Mouse (Mus musculus): Measurements from ENCODE around the gene Fam53b.

Gene Fam53b

DNA sequence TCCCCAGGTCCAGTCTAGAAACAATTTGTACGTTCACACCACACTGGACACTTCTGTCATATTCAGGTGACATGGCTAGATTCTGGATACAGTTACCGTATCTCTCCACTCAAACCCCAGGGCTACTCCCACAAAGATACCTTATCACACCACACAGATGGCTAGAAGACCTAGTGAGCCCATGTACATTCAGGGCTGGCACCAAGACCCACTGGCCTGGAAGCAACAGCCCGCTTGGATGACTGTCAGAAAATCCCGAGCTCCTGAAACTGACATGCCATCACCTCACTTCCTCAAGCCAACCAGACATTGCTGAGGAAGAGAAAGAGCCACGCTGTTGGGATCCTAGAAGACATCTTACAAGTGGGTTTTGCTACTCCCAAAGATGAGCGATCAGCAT, 74.8 kb downstream of the Fam53b start:
- DNase-seq (ENCODE audit: low read depth, low spot score): no peak

DNA sequence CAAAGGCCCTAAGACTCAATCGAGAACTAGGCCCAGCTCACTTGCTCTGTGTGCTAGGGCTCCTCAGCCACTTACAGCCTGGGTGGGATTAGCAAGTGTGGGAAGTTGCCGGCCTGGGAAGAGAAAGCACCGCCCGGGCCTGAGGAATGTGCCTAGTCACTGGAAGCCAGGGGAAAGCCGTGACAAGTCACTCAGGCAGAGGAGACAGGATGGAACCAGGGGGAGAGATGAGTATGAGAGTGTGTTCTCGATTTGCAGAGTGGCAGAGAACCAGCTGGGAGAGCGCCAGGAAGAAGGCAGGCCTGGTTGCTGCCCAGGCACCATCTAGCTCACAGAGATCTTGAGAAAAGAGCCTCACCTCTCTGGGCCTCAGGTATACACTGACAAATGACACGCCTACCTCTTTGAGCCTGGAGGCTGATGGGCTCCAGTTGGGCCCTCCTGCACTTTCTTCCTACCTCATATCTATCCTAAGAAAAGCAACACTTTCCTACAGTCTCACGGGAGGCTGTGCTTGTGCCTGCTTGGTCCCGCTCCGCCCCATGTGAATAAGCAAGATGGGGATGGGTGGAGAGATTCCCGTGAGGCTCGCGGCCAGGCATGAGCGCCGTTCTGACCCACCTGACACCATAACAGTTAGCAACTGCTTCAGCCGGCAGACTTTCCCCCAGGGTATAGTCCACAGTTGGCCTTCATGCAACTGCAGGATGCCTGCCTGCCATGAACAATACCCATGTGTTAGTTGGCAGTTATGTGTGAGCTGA, 77.4 kb downstream of the Fam53b start:
- no peak for DNase-seq (ENCODE audit: low read depth, low spot score)

DNA sequence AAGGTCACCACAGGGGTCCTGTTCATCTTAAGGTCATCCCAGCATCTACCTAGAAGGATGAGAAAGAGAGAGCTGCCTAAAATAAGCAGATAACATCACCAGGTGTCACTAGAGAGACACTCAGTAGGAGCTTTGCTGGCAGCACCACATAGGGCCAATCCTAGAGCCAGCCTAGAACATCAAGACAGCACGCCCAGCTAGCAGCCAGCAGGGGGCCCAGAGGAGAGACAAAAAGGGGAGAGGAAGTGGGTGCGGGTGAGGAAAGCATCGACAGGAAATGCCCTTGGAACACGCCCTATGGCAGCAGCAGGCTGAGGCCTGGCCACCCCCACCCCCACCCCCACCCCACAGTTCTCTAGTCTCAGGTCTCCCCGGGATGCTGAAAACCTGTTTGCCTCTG, 78.5 kb downstream of the Fam53b start:
- no peak for DNase-seq (ENCODE audit: low read depth, low spot score)

DNA sequence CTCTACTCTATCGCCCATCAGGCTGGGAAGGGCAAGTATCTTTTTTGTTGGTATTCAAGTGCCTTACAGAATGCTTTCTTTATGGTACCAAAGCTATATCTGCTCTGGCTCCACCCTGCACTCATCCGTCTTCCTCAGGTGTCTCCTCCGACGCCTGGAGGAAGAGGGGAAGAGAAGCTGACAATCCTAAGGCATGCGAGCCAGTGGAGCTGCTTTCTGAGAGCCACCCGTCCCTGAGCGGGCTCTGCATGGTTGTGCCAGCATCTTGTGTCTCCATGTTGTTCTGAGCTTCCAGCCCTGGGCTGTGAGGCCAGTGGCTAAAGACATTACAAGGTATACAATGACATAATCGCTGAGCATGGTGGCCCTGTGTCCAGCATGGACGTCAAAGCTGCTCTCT, 79.5 kb downstream of the Fam53b start:
- no peak for DNase-seq (ENCODE audit: low read depth, low spot score)

DNA sequence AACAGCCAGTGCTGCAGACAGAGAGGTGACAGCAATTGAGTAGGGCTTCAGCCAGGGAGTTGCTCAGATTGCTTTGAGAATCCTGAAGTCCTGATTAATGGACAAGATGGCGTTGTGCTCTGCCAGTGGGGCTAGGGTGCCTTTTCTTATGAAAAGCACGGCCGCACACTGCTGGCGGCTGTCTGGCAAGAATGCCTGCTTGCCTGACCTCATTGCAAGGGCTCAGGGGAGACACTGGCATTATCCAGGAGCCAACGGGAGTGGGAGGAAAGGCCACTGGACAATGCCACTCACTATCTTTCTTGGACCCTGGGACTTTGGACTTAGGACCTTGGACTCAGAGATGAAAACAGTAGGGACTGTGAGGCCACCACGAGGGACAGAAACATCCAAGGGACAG, 80.2 kb downstream of the Fam53b start:
- DNase-seq (ENCODE audit: low read depth, low spot score): no peak

DNA sequence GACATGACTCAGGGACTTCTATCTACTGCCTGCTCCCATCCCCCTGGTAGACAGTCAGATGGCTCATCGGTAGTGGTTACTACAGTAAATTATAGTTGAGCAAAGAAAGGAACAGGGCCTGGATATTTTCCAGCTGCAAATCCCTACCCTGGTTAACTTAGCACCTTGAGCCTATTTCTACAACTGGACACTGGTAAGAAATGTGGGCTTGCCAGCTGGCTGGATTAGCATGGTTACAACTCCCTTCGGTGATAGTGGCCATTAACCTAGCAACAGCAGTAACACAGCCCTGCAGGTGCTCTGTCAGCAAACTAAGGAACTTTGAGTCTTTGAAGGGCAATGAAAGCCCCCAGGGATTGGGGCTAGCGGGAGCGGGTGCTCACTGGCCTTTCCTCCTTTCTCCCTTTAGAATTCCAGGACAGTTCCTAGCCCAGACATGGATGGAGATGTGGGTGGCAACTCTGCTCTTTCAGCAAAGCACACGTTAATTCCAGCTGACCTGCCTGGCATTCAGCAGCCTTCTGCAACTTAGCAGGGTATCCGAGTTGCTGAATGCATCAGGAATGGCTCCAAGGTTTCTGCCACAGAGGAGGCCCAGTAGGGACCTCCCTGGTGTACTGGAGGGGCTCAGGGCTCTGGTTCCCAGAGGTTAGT, 81.4 kb downstream of the Fam53b start:
- no peak for DNase-seq (ENCODE audit: low read depth, low spot score)

DNA sequence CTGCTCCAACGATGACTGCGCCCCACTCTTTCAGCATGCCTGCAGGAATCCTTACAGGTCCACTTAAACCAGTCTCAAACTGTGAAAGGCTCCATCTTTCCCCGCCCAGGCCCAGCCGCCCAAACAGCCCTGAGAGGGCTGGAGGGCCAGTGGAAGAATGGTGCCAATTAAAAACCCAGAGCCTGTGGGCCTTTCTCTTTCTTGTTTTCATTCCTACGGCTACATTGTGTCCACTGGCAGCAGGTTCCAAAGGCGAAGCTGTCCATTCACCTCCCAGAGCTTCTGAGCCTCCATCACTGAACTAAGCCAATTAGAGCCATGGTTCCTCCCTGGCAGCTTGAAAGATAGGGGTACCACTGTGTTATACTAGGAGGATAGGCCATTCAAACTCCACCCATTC, 82.1 kb downstream of the Fam53b start:
- no peak for DNase-seq (ENCODE audit: low read depth, low spot score)

DNA sequence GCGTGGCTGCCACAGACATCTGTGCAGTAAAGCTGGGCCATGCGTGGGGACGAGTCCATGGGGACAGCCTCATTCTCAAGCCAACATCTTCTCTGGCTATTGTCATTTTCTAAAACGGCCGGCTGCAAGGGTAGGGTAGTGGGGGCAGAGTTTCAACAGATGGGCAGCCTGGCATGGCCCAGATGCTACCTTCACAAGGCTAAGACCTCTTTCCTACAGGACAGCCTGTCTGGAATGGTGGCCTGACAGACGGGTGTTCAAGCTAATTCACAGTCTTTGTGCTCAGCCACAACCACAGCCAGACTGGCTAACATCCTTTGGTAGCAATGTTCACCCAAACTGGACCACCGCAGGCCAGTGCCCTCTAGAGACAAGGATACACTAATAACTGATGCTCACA, 83.2 kb downstream of the Fam53b start:
- DNase-seq (ENCODE audit: low read depth, low spot score): no peak

DNA sequence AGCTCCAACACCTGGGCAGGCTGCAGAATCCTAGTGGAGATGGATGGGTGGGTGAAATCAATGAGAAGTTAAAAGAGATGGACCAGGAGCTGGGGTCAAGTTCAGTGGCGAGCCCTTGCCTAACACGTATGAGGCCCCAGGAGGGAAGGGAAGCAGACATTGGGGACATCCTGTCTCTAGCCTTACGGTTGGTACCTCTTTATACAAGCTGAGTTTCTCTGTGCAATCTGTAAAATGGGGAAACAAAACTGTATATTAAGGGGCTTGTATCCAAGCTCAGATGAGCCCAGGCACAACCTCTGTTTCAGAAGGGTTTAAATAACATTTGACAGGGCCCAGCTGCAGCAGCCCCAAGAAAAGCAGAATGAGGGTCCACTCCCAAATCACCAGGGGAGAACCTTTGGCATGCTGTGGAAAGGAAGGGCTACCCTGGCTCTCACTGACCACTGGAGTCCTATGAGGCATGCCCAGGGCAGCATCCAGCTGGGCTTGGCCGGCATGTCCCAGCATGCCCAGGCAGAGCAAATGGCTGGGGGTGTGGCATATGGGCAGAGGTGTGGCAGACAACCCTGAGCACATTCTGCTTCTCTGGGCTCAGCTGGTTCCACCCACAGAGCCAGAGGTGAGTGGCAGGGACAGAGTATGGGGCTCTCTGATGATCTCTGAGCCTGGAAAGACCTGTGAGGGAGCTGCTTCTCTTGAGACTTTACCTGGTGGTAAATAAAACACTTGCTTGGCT, 84.4 kb downstream of the Fam53b start:
- no peak for DNase-seq (ENCODE audit: low read depth, low spot score)

DNA sequence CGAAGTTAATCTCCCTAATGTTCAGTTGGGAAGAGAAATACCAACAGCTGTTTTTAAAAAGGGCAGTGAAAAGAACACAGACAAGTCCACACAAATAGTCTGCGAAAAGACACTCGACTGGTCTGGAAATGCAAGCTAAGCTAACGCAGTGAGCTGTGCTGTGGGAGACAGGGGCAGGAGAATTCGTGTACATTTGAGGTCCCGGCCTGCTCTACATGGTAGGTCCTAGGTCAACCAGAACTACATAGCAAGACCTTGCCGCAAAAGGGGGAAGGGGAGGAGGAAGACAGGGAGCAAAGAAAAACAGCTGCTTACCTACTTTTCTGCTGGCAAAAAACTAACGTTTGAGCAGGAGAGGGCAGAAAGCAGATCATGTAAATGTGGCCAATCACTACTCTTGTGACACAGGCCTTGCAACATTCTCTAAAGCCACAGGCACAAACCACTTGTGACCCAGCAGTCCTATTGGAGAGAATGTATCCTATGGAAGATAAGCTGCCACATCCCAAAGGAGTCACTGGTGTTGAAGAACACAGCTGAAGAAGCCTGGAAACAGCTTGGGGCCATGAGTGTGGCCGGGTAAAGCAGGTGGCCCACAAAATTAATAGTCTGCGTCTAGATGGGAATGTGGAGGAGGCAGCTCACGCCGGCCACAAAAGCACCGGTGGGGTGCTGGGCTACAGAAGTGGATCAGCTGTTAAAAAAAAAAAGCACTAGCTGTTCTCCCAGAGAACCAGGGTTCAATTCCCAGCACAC, 87.4 kb downstream of the Fam53b start:
- no peak for DNase-seq (ENCODE audit: low read depth, low spot score)

DNA sequence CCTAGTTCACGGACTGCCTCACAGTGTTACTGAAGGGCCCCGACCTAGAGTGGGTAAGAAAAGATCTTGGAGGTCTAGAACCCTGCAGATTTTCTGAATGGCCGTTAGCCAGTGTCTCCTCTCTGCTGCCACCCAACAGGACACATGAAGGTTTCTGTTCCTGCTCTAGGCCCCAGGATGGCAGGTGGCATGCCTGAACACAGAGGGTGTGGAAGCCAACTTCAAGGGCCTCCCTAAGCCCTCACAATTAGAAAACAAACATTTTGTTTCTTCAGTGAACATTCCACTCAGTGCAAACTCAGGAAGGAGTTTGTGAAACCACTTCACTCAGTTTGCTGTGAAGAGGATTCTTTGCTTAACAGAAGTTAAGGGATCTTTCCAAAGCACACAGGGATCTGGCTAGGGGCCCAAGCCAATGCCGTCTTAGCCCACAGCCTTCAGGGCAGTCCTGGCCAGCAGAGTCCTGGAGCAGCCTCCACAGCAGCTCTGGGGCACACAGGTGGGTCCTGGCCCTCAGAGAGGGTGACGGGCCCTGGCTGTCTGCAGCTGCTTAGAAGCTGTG, 89.1 kb downstream of the Fam53b start:
- DNase-seq (ENCODE audit: low read depth, low spot score): no peak

DNA sequence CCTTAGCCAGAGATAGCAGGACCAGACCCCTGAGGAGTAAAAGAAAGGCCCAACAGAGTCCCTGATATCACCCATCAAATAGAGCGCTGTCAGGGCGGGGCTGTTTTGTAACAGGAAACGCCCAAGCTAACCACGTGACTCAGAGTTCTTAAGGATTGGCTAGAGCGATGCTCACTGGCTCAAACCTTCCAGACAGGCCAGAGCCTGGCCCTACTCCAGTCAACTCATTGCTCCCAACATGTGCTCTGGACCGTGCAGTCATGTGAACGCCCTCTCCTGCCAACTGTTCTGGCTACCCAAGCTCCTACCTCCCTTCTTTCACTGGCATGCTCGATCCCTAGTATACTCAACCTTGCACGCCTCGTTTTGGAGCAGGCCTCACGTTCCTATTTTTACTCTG, 89.8 kb downstream of the Fam53b start:
- no peak for DNase-seq (ENCODE audit: low read depth, low spot score)

DNA sequence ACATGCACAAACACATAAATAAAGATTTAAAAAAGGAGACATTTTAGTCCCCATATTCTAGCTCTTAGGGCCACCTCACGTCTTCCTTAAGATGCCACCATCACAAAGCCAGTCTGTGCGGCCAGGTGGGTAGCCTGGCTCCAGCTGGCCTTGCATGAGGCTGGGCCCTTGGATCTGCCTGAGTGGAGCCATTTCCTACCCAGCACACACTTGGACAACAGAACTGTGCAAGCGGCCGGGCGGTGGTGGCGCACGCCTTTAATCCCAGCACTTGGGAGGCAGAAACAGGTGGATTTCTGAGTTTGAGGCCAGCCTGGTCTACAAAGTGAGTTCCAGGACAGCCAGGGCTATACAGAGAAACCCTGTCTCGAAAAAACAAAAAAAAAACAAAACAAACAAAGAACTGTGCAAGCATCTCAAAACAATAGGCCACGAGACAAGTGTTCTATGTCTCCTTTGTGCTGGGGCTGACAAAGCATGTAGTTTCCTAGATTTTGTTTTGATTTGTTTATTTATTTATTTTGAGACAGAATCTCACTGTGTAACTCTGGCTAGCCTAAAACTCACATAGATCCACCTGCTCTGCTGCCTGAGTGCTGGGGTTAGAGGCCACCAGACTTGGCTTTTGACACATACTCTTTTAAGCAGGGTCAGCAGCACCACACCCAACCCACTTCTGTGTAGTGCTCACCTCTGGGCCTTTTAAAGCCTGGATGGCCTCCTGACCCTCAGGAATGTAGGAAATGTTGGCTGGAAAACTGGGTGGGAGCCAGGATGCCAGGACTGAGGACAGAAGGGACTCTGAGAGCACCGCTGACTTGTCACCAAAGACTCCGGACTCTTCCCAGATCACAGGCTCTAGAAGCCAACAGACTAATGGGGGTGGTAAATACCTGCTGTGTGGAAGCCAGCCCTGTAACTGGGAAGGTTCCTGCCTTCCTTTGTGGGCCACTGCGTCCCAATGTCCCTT, 91.0 kb downstream of the Fam53b start:
- DNase-seq (ENCODE audit: low read depth, low spot score): no peak

DNA sequence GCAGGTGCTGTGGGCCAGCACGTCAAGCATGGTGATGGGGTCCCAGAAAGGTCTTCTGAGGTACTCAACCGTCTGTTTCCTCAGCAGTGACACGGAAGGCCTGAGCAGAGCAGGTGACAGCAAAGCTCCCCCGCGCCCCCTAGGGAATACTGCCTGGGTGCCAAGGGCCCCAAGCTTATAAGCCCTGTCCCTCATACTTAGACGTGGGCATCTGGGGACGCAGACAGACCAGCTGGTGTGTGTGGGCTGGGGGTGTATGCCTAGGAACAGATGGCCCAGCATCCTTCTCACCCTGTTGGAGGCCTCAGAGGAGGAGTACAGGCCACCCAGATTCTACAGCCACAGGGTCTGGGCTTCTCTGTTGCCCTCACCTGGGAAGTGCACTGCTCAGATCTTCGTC, 93.1 kb downstream of the Fam53b start:
- no peak for DNase-seq (ENCODE audit: low read depth, low spot score)

DNA sequence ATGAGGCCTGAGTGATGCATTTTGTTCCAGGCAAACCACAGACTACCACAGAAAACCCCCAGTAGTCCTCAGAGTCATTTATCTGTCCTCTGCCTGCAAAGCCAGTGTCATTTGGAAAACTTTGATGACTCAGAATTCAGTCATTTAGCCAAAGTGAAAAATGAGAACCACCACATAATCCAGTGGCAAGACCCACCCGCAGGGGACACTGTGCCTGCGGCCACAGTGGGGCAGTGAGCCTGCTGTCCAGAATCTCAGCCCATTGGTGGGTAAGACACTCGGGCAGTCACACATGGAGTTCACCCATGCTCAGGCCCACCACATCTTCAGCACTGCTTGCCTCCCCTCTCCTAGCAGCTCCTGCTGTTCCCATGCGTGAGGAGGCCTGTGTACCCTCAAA, 94.1 kb downstream of the Fam53b start:
- DNase-seq (ENCODE audit: low read depth, low spot score): no peak

DNA sequence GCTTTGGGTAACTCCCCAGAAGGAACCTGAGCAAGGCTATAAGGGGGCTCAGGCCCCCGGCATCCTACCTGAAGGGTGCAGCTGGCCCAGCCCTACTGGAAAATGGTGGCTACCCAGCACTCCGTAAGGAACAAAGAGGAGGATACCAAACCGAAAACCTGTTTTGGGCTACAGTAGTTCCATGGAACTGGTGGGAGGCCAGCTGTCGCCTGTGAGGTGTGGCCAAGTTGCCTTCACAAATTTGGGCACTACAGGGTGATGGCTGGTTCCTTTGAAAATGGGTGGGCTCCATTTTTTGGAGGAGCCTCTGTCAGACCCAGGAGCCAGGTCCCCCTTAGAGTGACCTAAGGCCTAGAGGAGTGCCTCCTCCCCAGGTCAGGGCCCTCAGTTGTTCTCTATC, 98.4 kb downstream of the Fam53b start:
- no peak for DNase-seq (ENCODE audit: low read depth, low spot score)

DNA sequence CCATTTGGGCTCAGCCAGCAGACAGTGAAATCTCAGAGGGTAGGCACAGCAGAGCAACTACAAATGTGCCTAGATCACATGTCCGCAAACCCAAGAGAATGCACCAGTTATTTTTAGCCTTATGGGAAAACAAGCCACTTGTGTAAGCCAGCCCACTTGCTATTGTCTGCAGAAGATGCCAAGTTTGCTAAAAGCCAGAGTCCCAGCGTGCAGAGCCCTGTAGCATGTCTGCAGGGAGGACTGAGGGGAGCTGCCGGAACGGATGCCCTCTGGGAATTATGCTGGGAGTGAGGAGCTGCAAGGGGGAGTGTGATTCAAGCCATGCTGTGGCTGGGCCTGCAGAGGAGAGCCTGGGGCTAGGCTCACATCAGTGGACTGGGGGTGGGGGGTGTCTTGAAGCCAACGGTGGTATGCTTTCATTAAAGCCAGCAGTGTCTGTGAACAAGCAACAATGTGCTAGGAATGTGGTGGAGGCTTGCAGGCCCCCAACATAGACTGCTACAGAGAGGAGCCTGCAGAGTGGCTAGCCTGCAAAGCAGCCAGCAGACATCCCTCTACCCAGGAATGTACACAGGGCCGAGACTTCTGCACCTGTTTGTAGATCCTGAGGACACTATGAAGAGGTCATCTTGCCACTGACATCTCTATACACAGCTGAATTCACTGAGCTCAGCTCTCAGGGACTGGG, 99.3 kb downstream of the Fam53b start:
- no peak for DNase-seq (ENCODE audit: low read depth, low spot score)

DNA sequence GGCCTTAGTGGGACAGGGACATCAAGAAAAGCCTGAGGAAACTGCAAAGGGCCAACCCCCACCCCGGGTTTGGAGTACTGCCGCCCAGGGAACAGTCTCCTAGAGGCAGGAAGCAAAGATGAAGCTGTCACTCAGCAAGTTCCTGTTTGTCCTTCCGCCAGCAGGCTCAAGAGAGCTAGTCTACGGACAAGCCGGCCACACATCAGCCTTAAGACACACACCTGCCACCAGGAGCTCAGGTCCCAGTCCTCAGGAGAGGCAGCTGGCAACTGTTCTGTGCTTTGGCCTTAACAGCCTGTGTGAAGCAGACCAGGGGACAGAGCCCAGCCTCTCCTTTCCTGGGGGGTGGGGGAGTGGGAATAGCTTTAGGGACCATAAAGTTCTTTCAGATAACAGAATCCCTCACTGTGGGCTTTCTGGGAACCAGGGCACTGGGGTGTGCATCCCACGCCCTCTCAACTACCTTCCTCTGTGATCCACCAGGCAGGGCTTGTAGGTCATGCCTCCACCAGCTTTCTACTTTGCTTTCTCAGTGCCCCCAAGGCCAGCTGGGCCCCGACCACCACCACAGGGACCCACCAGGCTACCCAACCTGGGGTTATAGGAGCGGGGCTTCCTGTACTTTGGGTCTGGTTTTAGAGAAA, 100.1 kb downstream of the Fam53b start:
- no peak for DNase-seq (ENCODE audit: low read depth, low spot score)

DNA sequence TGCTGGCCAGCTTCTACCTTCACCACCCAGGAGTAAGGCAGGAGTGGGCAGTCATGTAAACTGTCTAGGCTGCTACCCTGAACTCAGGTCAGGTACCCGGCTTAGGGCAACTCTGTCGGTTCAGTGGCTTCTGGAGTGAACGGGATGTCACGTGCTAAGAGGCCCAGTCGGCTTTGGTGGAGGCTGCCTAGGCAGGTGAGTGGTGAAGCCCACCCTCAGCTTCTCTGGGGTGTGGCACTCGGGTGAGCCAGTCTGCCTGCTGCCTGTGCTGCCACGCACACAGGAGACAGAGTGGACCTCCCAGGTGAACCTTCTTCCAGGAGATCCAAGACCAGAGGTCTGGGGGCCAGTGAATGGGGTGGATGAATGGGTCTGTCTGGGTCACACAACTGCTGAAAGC, 100.7 kb downstream of the Fam53b start:
- no peak for DNase-seq (ENCODE audit: low read depth, low spot score)
